Mouse (Mus musculus): ENCODE results near the gene Cep170b.
A peak's percentile ranks its signal among the peaks of the same experiment; 100 is the strongest.

Cep170b gene

DNA sequence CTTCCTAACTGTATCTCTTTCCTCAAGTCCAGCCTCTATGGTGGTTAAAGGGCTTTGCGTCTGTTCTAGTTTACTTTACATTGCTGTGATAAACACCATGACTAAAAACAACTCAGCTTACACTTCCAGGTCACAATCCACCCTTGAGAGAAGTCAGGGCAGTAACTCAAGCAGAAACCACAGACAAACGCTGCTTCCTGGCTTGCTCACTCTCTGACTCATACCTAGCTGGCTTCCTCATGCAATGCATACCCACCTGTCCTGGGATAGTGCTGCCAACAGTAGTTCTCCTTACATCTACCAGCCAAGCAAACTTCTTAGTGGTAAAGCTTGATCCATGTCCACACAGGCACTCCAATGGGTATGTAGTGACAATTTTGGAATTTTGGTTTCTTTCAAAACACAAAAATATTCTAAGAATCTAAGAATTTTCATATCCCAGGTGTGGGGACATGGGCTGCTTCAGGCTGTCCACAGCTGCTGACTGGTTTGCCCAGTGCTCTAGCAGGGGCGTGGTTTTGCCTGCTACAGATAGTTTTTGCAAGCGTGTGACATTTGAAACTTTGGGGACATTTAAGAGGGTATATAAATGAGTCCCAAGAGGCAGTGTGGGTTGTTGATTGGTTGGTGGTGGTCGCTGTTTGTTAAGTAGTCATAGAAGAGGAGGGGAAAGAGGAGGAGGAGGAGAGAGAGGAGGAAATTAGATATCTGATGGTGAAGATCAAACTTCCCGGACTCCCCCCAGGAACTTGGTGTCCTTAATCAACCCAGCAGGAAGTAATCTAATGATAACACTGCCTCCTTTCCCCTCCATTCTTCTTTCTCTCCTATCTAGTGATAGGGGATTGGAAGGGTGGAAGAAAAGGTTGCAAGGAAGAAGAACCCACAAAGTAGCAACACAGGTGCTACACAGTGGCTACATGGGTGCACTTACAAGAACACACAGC is 17.6 kb upstream of the Cep170b start:
- no peak for DNase-seq

DNA sequence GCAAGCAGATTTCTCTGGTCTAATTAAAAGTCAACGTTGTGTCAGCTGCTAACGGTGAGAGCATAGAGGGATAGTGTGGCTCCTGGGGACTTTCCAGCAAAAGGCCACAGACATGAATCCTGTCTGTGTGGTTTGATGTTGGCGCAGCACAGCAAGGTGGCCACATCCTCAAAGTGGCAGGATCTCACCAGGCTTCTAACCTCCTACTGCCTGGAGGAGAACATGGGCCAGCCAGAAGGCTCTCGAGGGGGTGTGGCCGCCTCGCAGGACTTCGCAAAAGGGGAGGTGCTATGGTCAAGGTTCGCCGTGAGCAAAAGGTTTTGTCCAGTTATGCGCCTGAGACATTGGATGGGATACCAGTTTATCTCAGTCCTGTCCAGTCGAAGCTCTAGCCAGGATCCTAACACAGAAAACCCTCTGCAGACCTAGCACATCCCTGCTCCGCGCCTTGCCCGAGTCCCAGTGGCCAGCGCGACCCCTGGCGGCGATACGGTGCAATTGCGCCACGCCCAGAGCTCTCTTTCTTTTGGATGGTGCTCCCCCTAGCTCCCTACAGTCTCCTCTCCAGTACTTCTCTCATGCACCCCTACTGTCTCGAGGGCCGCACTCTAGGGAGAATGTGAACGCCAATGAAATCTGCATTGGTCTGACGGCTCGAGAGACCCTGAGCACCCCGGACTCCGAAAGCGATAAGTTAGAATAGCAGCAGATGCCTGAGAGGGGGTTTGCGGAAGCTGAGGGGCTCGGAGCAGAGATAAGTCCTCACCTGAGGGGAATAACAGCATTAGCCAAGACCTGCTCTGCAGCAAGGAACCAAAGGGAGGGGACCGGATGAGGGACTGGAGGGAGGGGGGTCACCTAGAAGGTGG is 13.3 kb upstream of the Cep170b start:
- DNase-seq = peak; percentile 85

DNA sequence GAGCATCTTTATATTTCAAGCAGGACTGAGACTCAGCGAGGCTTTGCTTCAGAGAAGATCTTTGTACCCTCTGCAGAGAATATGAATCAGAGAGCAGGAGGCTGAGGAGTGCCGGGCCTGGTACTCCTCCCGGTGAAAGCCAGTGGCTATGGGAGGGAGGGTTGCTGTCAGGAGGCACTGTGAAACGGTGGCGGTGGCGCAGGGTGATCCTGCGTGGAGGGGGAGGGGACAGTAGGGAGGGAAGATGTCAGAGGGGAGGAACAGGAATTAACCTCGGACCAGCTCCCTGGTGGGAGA is 12.7 kb upstream of the Cep170b start:
- DNase-seq = no peak

DNA sequence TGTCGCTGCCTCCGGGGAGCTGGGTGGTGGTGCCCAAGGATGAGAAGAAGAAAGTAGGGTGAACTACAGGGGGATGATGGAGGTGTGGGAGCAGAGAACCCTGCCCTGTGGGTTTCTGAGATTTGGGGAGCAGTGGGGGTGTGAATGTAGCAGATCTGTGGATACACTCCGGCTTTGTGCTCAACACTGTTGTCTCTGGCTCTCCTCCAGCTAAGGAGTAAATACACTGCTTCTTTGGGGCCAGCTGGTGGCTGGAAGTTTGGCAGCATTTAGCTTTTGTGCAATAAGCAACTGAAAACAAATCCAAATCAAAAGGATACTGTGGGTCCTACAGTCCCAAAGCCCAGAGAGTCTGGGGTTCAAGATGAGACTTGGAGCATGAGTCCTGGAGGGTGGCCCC is 6.3 kb upstream of the Cep170b start:
- peak; percentile 62 for DNase-seq

DNA sequence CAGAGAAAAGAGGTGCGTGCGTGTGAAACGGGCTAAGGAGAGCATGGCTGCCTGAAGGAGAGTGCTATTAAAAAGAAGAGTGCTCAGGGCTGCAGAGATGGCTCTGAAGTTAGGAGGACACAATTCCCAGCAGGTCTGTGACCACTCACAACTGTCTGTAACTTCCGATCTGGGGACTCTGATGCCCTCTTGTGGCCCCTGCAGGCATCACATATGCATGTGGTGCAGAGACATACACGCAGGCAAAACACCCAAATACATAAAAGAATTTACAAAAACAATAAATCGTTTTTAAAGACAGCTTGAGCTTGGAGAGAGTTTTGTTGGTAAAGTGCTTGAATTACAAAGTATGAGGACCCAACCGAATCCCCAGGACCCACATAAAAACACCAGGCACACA is 3.1 kb upstream of the Cep170b start:
- DNase-seq = no peak

DNA sequence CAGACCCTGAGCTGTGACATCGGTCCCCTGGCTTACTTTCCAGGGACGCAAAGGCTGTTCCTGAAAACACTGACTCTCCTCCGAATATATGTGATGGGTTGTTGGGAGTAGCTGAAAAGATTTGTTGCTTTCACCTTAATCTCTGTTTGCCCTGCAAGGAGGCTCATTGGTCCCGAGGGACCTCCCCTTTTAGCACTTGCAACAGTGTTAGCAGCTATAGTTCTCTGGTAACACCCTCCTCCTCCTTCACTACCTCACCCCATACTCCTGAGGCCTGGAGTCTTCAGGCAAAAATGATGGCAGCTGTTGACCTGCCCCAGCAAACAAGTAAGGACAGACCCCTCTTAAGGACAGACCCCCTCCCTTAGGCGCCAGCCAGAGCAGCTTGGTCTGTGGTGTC is 1.3 kb upstream of the Cep170b start:
- DNase-seq = no peak

DNA sequence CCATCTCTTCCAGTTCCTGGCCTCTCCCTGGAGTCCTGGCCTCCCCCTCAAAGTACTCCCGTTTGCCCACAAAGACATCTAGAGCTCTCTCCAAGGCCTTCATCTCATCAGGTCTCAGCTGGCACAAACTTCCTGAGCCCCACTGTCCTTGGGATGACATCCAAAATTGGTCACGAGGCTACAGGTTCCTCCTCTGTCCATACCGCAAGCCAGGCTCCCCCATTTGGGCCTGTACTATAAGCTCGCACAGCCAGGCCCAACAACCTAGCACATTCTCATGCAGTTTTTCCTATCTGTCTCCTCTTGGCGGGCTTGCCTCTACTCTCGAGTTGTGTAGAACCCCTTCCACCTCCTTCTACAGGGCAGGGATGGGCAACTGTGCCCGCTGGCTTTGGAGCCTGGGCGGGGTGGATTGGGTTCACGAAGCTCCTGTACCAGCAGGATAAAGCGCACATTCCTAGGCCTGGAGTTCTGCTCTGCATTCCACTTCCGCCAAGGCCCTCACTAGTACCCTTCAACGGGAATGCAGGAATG is 702 bp downstream of the Cep170b start:
- DNase-seq = no peak

DNA sequence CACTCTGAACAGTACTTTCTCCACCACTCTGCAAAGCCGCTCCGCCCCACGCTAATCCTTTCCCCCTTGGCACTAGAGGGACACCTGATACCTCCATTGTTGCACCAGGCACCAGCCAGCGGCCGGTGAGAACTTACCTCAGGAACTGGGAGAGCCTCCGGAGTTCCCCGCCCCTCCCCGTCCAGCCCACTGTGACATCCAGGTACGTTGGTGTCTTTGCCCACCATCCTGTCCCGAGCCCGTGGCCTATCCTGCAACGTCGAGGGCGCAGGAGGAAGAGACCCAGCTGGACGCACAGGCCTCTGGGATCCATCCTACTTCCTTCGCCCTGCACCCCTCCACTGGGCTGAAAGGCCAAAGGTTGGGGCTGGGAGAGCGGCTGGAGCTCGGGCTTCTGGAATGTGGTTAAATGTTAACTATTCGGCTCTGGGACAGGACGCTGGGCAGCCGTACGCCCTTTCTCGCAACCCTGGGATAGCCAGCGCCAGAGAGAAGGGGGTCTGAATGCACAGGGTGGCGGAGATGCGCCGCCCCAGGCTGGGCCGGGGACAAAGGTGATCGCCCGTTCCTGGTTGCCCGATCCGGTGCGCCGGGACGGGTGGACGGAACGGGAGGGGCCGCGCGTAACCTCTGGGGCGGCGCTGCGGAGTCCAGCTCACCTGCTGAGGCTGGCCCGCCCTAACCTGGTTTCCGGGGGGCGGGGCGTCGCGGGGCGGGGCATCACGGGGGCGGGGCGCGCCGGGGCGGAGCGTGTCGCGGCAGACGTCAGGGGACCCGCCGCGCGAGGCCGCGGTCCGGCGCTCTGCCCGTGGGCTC is 1.4 kb downstream of the Cep170b start:
- no peak for DNase-seq

DNA sequence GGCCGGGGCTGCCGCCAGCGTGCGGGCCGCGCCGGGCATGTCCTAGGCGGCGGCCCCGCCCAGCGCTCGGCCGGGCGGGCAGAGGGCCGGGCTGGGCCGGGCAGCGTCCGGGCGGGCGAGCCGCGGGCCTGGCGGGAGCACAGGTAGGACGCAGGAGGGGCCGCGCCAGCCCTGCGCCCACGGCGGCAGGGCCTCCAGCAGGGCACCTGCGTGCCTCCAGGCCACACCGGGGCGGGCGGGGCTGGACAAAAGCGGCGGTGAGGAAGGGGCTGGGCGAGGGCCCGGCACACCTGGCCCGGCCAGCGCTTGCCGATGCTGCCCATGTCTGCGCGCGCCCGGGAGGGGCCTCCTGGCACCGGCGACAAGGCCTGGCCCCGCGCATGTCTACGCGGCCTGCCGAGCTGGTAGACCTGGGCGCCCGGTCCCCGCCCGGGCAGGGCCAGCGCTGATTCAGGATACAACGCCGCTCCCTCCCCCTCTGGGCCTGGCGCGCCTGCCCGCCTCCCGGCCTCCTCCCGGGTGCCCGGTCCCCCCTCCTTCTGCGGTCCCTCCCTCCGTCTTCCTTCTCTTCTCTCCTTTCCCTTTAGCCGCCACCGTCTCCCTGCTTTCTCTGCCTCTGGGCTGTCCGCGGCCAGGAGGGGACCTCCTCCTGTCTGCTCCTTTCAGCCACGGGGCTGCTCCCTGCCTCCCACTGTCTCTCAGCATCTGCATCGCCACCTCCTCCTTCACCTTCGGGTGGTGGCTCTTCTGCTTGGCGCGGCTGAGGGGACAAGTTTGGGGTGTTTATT is 2.2 kb downstream of the Cep170b start:
- no peak for DNase-seq

DNA sequence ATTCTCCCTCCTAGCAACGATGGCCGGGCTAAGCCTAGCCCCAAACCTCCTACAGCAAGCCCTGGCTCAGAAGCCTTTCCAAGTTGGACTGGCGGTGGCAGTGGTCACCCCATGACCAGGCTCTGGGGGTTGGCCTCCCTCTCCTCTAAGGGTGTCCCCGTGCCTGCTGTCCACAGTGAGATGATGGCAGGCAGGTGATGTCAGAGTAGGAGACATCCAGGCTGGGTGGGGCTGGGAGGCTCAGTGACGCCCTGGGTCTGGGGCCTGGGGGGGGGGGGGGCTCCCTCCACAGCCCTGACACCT is 2.7 kb downstream of the Cep170b start:
- no peak for DNase-seq

DNA sequence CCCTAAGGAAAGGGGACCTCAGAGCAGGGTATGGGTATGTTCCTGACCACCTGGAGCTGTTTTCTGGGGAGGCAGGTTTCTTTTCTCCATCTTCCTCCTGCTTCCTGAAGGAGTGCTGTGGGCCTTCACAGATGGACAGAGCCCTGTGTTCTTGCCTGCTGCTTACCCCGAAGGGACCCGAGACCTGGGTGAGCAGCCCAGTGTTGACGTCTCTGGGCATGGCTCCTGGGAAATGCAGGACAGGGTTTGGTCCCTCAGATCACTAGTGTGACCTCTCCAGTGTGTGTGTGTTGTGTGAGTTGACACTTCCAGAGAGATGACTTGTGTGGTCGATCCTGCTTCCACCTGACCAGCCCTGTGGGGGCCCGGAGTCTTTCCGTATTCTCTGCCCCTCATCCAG is 3.2 kb downstream of the Cep170b start:
- no peak for DNase-seq

DNA sequence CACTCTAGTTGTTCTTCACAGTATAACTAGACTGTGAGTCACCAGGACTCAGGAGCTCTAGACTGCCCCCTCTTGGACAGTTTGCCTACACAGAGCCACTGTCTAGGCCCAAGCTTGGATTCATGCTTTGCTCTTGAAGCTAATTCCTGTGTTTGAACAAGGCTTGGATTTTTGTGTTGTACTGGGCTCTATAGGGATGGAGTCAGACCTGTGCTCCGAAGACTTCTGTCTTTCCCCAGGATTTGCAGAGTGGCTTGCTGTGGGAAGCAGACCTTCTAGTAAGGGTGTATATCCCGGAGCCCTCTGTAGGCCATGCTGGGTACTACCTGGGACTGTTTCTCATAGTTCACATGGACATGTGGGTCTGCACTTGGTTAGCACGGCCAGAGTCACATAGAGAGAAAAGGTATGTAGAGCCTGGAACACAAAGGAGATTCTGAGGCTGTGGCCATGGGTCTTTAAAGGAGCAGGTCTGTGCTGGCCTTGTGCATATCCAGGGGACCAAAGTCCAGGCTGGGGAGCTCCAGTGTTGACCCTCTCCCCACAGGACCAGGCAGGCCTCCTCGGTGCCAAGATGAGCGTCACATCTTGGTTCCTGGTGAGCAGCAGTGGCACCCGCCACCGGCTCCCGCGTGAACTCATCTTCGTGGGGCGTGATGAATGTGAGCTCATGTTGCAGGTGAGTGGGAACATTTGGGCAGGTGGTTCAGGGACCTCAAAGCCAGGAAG is 4.0 kb downstream of the Cep170b start:
- peak; percentile 68 for DNase-seq

DNA sequence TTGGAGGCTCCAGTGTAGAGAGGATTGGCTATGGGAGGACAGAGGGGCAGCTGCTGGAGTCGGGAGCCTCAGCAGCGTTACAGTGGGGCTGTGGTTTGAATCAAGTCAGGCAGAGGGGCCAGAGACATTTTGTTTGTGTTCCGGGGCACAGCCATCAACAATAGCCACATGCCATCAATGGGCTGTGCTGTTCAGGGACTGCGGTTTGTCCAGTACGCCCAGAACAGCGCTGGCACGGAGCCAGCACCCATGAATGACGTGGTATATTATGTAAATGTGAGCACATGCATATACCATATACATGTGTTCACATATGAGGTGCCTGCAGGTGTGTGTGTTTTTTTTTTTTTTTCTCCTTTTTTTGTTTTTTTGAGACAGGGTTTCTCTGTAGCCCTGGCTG is 7.5 kb downstream of the Cep170b start:
- DNase-seq = no peak

DNA sequence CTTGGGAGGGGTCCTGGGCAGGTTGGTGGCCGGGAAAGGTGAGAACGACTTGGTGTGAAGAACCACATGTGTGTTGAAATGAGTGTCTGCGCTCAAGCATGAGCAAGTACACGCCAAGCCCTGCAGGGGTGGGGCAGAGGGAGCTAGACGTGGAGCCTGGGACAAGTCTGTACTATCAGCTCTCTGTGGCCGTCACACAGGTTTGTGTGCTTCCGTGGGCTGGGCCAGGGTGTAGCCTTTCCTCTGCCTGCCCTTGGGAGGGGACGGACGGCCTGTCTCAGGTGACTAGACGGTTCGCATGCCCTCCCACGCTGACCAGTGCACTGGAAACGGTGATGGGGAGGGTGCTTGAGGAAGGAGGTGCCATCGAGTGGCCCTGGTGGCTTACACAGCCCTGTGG is 10.6 kb downstream of the Cep170b start:
- no peak for DNase-seq

DNA sequence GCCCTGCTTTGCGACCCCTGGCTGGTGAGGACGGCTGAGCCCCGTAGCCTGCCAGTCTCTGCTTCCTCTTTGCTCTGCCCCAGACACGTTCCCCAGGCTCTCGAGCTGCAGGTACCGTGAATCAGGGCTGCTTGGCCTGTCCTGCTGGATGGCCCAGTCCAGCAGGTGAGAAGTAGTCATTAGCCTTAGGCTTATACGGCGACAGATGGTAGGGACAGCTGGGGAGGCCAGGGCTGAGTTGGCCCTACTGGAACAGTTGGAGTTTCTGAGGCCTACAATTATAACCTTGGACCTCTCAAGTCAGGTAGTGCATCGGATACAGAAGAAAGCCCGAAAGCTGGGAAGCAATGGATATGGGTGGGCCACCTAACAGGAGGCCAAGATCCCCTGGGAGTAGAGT is 12.3 kb downstream of the Cep170b start:
- no peak for DNase-seq

DNA sequence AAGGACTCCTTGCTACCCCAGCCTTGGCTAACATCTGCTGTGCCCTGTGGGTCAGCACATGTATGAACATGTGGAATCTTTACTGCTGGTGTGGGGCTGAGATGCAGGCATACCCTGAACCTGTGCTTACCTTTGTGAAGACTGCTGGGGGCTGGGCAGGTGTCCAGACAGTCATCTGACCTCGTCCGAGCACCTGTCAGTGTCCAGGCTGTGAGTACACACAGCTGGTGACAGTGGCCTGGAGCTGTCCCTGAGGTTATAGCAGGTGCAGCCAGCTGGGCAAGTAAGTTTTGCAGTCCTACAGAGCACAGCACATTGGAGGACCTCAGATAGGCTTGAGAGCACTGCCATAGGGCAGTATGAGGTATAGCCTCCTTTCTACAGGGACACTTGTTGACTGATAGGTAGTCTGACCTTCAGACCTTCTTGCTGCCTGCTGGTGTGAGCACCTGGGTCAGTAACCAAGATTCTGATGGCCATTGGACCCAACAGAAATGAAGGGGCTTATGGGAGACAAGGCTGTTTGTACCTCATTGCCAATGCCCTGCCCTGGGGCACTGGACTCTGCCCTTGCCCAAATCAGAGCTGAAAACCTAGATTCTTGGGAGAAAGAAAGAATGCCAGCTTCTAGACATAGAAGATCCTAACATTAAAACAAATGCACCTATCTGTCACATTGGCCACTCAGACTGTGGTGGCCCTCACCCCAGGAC is 14.0 kb downstream of the Cep170b start:
- no peak for DNase-seq

DNA sequence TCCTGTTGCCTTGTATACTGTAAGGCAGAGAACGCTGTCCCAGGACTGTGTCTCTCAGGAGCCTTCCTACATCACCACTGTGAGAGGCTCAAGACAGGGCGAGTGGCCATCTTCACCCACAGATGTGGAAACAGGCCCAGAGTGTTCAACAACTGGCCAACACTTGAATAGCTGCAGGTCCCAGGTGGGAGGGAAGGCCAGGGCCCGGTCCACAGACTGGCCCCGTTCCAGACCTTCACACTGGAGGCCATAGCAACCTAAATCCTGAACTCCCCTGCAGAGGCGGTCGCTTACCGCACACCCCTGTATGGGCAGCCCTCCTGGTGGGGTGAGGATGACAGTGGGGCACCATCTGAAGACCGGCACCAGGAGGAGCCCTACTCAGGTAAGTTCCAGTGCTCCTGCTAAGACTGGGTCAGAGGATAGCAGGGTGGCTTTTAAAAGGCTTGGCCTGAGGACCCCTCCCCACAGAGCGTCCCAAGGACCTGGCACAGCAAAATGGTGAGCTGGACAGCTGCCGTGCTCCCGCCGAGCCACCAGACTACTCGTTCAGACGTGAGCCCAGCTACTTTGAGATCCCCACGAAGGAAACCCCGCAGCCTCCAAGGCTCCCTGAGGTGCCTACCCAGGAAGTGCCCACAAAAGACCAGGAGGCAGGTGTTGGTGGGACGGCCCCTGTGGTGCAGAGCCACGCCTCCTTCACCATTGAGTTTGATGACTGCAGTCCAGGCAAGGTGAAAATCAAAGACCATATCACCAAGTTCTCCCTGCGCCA is 14.8 kb downstream of the Cep170b start:
- DNase-seq = no peak

DNA sequence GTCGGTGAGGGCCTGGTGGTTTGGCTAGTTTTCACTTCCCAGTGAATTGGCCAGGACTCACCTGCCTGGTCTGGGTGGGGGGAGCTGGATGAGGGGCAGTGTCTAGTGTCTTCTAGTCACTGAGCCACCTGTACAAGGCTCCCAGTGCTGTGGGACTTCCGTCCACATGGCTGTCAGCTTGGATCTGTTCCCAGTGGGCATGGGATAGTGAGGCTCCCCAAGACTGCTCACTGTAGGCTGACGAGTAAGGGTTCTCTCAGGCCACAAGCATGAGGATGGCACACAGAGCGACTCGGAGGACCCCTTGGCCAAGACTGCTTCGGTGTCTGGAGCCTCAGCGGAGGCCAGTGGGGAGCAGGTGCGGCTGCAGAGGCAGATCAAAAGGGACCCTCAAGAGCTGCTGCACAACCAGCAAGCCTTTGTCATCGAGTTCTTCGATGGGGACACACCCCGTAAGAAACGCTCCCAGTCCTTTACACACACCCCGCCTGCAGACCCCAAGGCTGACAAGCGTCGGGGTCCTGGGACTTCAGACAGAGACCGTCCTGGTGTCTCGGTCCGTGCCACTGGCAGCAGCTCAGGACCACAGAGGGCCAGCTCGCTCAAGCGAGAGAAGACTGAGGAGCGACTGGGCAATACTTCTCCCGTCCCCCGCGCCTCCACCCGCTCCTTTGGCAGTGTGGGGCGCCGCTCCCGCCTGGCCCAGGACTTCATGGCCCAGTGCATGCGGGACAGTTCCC is 15.8 kb downstream of the Cep170b start:
- no peak for DNase-seq

DNA sequence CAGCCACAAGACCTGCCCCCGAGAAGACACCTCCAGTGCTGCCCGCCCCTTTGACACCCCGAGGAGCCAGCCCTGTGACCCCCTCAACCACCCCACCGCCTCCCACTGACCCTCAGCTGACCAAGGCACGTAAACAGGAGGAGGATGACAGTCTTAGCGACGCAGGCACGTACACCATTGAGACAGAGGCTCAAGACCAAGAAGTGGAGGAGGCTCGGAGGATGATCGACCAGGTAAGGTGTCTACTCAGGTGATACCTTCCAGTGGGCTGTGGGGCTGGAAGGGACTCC is 16.3 kb downstream of the Cep170b start:
- DNase-seq = no peak

DNA sequence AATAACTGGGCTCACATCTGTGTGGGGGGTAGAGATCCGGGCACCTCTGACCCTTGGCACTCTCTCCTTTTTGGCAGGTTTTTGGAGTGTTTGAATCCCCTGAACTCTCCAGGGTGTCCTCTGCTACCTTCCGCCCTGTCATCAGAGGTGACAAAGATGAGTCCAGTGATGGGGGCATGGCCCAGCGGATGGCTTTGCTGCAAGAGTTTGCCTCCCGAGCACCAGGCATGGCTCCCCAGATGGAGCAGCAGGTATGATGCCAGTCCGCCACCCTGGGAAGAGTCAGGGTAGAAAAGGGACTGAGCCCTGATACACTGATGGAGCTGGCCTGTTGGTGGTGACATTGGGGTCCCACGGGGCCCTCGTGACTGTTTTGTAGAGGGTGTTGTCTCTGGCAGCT is 16.8 kb downstream of the Cep170b start:
- DNase-seq = no peak
